Mouse (Mus musculus): ENCODE data around the gene Cldn12.

Gene Cldn12

DNA sequence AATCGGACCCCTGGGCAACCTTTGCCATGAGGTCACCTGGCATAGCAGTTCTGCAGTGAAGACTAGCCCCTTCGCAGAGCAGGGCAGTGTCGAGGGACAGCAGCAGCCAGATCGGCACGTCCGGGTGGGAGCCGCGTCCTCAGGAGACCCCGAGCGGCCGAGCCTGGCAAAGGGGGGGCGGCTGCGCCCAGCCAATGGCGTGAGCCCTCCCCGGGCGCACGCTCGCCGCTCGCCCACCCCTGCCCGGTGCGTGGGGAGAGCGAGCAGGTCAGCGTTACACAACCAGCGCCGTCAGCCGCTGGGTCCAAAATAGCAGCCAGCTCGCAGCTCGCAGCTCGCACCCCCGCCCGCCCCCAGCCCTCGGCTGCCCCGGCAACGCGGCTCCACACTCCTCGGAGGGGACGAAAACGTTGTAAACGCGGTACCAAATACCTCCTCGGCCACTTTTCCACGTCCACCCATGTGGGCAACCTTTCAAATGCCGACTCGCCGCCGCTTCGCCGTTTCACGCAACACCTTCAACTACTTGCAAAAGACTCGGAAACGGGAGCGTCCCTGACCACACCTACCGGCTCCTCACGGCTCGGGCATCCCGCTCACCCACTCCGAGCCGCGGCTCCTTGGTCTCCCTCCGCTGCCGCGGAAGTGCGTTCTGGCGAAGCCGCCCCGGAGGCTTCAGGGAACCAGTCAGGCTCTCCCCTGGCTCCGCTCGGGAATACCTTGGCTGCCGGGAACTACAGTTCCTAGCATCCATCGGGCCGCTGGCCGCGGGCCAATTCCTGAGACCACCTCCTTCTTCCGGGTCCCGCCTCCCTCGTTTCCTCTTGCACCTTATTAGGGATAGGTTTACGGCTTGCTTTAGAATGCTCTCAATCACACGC is at the start of gene Cldn12:
Gene Cldn12, minus strand, starts transcription at position 763 of the 881 bp plus-strand sequence.
- peak; percentile 96 to 97 for DNase-seq

- no peak for DNase-seq
These were observed 47.7 kb upstream of the Cldn12 start for GRCm38 (mm10) chr5:5562435-5562834.

GRCm38 (mm10) chr5:5561041-5561706 is 46.4 kb upstream of the Cldn12 start:
- DNase-seq, result no peak

DNA sequence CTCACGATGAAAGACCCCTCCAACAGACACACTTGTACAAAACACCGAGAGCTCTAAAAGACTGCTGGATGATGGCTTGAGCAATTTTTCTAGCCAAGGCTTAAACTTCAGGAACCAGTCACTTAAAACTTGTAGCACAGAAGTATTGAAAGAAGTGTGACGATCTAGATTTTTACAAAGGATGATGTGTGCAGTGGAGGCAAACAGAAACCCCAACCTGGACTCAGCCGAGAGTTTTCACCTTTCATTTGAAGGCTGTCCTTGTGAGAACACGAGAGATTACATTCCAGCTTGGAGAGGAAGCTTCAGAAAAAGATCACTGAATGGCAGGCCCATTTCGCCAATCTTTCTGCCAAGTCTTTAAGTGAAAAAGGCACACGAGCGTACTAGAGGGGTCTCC is 45.0 kb upstream of the Cldn12 start:
- no peak for DNase-seq

- peak; percentile 95 to 96 for DNase-seq
These were observed 44.5 kb upstream of the Cldn12 start, which contains the start of gene Gtpbp10 for GRCm38 (mm10) chr5:5559079-5559740. Gene Gtpbp10, minus strand, starts transcription at chr5:5559538.

DNA sequence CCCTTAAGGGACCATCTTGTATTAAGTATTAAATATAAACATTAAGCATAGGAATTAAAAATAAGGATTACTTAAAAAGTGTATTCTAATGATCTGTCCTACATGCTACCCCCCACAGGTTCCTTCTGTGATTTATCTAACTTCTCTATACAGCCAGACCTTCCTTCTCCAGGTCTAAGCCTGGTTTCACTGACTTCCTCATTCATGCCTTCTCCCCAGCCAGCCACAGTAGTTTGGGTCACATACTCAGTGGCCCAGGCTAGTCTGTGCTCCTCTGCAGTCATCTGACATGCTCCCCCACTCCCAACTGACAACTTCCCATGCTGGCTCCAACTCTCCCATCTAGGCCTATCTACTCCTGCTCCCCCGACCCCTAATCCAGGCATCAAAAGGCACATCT is 36.4 kb upstream of the Cldn12 start:
- no peak for DNase-seq

GRCm38 (mm10) chr5:5540385-5540784 is 25.6 kb upstream of the Cldn12 start:
- DNase-seq, result no peak

DNA sequence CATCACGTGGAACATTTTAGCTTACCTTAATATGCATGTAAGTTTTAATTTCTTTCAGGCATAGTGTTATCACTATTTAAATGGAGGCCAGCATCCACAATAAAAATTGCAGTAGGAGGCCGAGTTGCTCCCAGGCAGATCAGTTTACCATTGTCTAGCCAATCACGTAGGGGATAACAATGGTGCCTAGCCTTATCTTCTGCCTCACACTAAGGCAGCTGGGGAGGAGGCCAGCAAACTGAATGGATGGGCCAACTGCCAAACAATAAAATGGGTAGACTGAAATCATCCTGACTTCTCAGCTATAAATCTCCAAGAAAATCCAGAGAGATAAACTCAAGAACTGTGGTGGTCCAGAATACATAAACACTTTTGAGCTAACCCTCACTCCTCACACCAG is 25.0 kb upstream of the Cldn12 start:
- no peak for DNase-seq

DNA sequence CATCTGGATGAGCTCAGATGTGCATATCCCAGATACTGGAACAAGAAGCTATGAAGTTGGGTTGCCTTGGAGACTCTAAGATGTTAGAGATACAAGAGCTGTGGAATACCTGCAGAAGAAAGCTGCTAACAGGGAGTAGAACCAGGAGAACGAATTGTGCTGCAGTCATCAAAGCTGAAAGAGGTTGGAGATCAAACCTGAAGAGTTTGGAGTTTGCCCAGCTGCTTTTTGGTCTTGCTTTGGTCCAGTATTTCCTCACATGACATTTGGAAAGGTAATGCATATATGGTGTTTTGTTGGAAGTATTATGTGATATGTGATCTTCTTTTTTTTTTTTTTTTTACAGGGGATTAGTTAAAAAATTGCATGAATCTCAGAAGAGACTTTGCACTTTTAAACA is 21.4 kb upstream of the Cldn12 start:
- DNase-seq, result no peak

DNA sequence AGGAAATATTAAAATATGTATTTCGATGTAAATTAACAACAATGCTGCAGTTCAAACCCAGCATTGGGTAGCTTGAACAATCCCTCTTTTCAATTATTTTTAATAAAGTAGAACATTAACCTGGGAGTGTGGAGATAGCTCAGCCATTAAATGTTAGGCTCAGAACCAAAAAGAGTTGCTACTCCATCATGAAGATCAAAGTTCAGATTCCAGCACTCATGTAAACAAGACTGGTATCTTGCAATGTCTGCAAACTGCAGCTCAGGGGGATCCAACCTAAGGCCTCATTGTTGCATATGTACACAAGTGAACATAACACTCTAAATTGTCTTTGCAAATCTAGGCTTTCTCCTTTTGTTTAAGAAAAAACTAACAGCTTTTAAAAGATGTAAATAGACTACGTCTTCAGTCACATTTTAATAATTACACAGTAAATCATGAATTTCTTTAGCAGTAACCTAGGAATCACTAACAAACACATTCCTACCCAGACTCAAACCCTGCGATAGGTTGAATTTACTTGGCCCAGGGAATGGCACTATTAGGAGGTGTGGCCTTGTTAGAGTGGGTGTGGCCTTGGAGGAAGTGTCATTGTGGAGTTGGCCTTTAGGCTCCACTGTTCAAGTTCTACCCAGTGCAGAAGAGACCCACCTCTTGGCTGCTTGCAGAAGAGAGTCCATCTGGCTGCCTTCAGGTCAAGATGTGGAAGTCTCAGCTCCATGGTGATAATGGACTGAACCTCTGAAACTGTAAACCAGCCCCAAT is 19.1 kb upstream of the Cldn12 start:
- no peak for DNase-seq

DNA sequence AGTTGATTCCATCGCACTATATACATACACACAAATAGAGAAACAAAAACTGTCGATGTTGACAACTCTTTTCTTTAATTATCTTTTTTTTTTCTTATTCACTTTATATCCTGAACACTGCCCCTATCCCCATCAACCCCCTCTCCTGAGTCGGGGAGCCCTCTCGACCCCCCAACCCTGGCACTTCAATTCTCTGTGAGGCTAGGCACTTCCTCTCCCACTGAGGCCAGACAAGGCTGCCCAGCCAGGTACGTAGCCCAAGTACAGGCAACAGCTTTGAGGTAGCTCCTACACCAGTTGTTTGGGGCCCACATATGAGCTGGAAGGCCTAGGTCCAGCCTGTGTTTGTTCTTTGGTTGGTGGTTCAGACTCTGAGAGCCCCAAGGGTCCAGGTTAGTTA is 653 bp upstream of the Cldn12 start:
- no peak for DNase-seq

- DNase-seq, result no peak
These were observed 3.4 kb downstream of the Cldn12 start for GRCm38 (mm10) chr5:5511401-5511800.

DNA sequence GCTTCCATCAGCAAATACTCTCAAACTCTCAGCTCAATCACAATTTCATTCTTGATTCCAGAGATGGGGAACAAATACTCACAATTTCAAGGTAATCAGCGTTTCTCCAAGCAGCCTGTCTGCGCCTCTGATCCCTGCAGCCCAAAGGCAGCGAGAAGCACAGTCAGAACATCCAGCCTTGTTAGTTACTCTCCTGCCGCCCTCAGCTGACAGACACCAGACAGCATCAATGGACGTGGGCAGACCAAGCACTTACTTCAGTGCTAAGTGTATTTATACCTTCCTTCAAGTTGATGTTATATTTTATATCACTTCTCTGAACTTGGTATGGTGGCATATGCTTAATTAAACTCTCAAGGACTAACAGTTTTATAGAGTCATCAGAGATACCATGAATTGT is 3.8 kb downstream of the Cldn12 start:
- DNase-seq, result no peak

DNA sequence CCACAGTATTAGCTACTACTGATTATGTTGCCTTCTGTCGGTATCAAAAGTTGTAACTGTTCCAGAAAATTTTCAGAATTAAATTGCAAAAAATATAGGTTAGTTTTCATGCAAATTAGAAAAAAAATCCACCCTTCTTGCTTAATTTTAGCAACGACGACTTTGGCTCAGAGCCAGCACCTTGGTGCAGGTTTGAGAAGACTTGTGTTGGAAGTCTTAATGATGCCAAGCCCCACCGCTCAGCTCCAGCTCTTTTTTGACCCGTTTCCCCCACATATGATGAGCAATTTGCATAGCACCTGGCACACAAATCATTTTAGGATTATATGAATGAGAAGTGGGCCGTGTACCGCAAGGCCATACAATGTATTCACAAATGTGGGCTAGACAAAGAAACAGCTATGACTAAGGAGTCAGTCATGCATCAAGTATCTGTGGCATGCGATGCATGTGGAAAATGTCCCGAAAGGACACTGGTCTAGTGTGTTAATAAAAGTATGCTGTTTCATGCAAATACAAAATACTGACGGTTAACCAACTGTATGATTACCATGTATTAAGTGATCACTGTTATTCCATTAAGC is 4.4 kb downstream of the Cldn12 start:
- no peak for DNase-seq

GRCm38 (mm10) chr5:5508231-5508630 is 6.5 kb downstream of the Cldn12 start:
- no peak for DNase-seq

- peak; percentile 52 to 66 for DNase-seq
These were observed 7.0 kb downstream of the Cldn12 start for GRCm38 (mm10) chr5:5507701-5508225.

- DNase-seq, result no peak
These were observed 10.3 kb downstream of the Cldn12 start for GRCm38 (mm10) chr5:5504456-5504855.

DNA sequence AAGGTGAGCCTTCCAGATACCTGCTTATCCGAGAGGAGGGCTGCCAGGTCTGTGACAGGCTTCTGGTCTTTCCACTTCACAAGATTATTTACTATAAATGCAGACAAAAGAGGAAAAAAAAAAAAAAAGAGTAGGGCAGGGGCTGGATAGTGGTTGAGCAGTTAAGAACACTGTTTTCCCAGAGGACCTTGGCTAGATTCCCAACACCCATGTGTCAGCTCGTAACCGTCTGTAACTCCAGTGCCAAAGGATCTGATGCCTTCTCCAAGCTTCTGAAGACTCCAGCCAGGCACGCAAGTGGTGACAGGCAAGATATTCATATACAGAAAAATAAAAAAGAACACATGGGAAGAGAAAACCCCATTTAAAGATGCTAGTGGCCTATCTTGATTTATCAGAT is 11.4 kb downstream of the Cldn12 start:
- no peak for DNase-seq

GRCm38 (mm10) chr5:5501583-5501982 is 13.2 kb downstream of the Cldn12 start:
- no peak for DNase-seq

DNA sequence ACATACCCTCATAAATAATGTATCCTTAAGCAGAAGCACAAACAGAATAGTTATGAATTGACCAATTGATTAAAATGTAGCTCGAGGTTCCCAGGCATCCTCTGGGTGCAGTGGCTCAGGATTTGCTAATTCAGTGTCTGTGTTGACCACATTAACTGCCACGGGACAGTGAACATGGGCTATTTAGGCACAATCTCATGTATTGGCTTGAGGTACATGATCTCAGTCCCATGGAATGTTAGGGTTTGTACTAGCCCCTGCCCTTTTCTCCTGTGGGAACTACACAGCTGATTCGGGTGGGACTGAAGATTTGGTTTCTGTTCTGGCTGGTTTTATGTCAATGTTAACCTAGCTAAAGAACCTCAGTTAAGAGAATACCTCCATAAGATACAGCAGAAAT is 18.4 kb downstream of the Cldn12 start:
- no peak for DNase-seq

DNA sequence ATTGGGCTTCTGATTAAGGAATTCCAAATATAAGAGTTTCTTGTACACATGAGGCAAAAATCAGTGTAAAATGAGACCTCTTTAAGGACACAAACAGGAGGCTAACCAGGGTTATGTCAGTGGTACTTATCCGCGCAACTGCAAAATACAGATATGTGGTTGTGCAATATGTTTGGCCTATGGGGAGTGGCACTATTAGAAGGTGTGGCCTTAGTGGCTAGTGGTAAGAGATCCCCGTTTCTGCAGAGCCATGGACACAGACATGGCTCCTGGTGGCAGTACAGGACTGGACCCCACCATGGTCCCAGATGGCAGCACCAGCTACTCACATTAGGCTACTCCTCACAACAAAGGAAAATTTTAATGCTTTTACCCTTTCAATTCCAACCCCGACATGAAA is 19.7 kb downstream of the Cldn12 start:
- DNase-seq, result no peak
